Mouse (Mus musculus) Muller cell, postnatal 12 days (primary cell): ENCODE measurements around the gene Actc1.

Experiments used
- DNase-seq: peaks from one replicate; pipeline ENCODE4 v3.0.0-alpha.2; 2015; ENCODE audit errors: inconsistent ontology term

Gene Actc1

DNA sequence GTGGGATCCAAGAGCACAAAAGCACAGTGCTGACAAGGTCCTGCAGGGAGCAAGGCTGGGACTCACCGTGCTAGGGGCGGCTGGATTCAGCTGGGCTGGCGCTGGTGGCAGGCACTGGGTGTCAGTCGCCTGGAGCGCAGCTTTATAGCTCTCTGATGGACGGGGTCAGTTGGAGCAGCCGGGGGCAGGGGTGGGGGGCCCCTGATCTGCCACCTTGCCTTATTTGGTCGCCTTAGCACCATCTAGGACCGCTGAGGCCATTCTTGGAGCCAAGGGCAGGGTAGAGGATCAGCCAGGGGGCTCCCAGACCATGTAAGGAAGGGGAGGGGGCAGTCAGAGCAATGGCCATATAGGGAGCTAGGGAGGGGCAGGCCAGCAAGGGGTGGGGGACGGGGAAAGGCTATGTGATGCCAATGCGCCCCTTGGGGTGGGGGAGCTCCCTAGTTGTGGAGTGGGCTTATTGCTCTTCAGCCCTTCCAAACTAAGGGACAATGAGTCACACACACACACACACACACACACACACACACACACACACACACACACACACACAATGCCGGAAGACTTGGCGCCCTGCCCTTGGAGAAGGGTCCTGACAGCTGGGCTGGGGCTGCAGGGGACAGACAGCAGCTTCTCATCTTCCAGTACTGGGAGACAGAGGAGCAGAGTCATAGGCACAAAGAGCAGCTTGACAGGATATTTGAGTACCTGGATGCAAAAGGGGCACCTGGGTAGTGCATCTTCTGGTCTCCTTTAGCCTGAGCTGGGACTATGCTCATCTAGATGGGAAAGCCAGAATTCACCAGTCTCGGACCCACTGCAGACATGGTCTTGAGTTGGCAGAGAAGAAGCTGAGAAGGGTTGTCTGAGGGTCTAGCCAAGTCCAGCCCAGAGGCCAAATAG is at the start of gene Actc1:
Gene Actc1, minus strand, starts transcription at position 853 of the 903 bp plus-strand sequence.
- no peak for DNase-seq

DNA sequence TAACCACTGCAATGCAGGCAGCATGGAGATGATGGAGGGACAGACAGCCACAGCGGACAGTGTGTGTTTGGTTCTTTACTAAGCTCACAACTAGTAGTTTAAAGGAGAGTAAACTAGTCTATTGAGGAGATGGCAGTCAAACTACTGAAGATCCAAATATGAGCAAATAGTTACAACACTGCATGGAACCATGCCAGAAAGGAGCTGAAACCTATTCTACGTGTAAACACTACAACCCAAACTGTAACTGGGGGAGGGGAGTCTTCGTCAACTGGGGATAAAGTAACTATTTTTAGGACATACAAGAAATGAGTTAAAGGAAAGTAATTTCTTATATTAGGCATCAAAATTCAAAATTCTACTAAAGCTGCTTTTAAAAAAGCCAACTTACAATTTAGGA is 49.1 kb upstream of the Actc1 start:
- no peak for DNase-seq

- DNase-seq, result no peak
Measured at GRCm38 (mm10) chr2:114100834-114101233, 47.5 kb upstream of the Actc1 start.

- no peak for DNase-seq
Measured at GRCm38 (mm10) chr2:114099816-114100215, 46.5 kb upstream of the Actc1 start.

GRCm38 (mm10) chr2:114099109-114099508 is 45.8 kb upstream of the Actc1 start:
- no peak for DNase-seq

- no peak for DNase-seq
Measured at GRCm38 (mm10) chr2:114097627-114098026, 44.3 kb upstream of the Actc1 start.

- no peak for DNase-seq
Measured at GRCm38 (mm10) chr2:114096570-114096969, 43.2 kb upstream of the Actc1 start.

- DNase-seq, result no peak
Measured at GRCm38 (mm10) chr2:114095348-114095747, 42.0 kb upstream of the Actc1 start.

GRCm38 (mm10) chr2:114094696-114095095 is 41.3 kb upstream of the Actc1 start:
- peak; percentile 80 for DNase-seq

DNA sequence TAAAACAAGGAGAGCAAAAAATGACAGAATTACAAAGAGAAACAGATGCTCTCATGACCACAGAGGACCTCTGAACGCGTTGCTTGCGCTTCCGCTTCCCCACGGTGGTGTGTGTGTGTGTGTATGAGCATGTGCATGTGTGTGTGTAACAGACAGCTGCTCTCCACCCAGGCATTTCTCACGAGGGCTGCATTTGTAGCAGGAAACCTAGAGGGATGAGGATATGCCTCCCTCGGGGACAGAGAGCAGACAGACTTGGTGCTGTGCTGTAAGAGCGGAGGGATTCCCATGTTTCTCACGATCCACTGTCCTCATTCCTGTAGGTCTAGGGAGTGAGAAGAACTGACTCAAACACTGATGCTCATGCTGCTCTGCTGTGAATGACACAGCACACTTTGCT is 40.2 kb upstream of the Actc1 start:
- no peak for DNase-seq

DNA sequence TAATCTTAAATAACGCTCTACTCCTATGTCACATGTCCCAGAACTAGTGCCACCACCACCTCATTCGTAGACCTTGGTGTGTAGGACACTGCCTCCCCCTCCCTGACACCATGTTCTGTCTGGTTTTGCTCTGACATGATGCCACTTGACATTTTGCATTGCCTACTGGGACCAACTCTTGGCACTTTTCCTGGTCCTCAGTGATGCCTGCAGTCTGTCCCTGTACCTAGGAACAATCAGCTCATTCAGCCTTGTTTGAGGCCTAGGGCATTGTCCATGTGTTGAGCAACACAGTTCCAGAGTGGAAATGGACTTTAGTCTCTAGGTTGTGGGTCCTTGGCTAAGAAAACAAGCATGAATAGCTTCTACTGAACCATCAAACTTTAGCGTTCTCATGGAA is 36.5 kb upstream of the Actc1 start:
- peak; percentile 92 for DNase-seq

DNA sequence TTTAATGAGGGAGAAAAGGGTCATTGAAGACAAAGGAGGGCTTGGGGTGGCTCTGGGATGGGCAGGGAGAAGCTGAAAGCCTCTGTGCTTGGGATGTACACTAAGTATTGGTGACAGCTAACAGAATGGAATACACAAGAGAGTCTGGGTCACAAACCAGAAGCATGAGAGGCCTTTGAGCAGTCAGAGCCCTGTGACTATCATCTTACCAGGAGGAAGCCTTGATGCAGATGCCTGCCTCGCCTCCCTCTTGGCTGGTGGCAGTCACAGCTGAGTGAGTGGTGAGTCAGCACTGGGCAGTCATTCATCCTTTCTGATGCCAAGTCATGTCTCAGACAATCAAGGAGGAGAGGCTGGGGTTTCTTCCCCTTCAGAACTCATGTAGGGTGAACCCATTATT is 33.9 kb upstream of the Actc1 start:
- peak; percentile 98 for DNase-seq

DNA sequence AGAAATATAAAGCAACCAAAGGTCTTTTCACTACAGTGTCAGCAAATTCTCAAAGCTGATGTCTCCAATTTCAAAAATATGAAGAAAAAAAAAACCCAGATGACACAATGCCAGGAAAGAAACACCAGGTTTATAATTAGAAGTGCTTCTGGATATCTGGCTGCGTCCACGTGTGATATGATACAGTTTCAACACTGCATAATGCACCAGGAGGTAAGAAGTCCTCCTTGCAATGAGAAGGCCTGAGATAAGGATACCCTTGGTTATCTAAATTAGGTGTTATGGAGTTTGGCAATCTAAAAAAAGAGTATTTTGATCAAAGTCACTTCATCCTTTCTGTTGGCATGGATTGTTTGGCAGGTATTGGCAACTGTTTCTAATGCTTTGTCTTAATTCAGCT is 18.5 kb upstream of the Actc1 start:
- DNase-seq, result no peak

- DNase-seq, result no peak
Measured at GRCm38 (mm10) chr2:114066226-114066625, 12.9 kb upstream of the Actc1 start.

DNA sequence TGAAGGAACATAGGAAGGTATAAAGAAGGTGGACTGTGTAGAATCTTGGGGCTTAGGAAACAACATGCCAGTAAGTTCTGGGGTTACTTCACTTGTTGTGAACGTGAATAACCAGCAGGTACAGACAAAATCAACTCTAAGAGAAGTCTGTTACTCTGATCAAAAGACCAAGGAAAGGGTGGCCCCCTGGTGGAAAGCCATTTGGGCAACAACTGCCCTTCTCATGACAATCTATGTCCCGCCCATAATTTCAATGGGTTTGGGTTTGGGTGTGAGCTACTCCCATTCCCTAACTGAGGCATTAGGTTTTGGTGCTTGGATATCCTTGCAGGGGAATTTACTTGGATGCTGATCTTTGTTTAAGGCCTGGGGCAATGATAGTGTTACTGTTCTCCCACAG is 10.7 kb upstream of the Actc1 start:
- DNase-seq, result no peak

DNA sequence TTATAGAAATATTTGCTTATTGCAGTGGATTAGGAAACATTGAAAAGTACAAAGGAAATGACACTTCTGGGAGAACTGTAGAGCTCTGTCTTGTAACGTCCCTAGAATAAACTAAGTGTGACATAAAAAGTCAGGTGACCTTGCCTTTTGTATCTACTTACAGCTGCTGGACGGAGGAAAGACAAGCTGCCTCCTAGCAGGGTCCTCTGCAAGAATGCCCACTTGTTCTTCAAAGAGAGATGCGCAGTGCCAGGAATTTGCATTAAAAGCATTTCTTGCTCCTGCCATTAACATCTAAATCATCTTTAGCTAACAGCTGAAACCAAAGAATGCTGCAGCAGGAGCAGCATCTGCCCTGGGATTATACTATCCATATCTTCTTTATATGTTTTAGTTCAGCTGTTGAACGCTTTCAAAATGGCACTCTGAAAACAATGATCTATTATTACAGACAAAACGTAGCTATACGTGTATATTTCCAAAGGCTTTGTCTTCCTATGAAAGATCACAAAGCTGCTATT is 6.8 kb upstream of the Actc1 start:
- DNase-seq, result no peak

- DNase-seq, result no peak
Measured at GRCm38 (mm10) chr2:114059608-114060007, 6.3 kb upstream of the Actc1 start.

GRCm38 (mm10) chr2:114058226-114058796 is 5.0 kb upstream of the Actc1 start:
- DNase-seq, result no peak

DNA sequence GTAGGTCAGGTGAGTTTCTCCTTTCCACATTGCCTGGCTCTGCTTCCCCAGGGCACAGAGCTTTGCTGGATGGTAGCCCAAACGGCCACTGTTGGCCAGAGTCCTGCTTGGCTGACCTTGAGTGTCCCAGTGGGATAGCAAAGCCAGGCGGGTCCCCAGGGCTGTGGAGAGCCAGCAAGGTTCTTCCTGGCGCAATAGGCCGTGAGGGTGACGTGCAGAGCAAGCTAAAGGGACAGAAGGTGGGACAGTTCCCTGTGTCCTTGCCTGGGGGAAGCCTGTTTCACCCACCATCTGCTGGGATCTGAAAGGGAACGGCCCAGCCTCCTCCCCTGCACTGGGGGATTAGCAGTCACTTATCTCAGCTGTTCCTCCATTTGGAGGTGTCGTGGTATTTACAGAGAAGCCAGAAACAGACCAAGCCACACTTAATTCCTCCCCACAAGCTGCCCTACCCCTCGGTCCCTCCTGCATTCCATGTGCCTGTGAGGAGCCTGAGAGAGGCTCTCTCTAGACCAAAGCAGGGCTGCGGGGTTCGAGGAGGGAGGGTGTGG is 4.0 kb upstream of the Actc1 start:
- peak; percentile 55 for DNase-seq

DNA sequence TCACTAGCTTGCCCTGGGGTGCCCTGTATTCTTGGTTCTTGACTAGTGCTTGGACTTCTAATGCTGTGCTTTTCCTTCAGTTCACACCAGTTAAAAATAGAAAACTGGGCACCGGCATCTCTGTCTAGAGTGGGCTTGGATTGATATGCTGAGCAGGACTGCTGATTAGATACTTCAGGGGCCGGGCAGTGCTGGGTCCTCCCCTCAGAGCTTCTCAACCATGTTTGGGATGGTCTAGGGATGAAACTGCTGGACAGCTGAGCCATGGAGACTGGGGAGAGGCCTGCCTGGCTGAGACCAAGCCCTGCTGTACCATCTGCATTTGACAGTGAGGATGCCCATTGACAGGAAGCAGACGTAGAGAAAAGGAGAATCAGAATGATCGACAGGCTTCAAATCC is 781 bp upstream of the Actc1 start:
- DNase-seq, result no peak

GRCm38 (mm10) chr2:114051871-114052241 is 1.5 kb downstream of the Actc1 start:
- DNase-seq, result no peak

DNA sequence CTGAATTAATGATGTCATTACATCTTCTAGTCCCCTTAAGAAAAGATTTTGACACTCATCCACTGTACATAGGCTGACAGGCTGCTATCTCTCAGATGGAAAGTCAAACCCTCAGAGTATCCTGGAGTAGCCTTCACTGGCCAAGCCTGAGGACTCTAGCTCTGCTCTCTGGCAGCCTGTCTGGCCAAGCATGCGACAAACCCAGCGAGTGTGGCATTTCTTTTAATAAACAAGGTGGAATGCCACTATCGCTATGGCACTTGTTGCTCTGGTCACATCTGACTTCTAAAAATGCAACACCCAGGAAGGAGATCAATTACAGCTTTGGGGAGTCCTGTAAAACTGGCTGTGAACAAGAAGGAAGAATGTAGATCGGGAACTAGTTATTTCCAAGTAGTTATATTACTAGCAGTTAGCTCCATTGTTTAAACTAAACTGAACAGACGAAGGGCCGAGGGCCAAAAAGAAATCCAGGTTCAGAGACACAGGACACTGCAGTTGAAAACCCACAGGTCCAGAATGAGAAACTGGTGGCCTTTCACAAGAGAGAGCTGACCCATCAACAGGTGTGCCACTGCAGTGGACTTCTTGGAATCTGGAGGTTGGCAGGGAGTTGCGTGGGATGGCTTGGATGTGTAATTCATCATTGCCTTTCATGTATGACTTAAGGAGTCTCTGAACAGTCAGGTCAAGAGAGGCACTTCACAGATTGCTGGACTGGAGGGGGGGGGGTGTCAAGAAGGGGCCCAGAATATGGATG is 2.1 kb downstream of the Actc1 start:
- DNase-seq, result no peak
